Mouse (Mus musculus) cerebellum, adult 18-20 months (tissue): ENCODE measurements around the gene 2610021A01Rik.
A peak's percentile ranks its signal among the peaks of the same experiment; 100 is the strongest.
"Not testable (repeated sequence)": the region's sequence is repeated elsewhere in the genome, so short reads cannot be mapped to it uniquely, and the experiment has no call there.

Experiments used
- DNase-seq, 2 experiments: peaks; one replicate each; pipeline ENCODE4 v3.0.0; 2021

Gene 2610021A01Rik

DNA sequence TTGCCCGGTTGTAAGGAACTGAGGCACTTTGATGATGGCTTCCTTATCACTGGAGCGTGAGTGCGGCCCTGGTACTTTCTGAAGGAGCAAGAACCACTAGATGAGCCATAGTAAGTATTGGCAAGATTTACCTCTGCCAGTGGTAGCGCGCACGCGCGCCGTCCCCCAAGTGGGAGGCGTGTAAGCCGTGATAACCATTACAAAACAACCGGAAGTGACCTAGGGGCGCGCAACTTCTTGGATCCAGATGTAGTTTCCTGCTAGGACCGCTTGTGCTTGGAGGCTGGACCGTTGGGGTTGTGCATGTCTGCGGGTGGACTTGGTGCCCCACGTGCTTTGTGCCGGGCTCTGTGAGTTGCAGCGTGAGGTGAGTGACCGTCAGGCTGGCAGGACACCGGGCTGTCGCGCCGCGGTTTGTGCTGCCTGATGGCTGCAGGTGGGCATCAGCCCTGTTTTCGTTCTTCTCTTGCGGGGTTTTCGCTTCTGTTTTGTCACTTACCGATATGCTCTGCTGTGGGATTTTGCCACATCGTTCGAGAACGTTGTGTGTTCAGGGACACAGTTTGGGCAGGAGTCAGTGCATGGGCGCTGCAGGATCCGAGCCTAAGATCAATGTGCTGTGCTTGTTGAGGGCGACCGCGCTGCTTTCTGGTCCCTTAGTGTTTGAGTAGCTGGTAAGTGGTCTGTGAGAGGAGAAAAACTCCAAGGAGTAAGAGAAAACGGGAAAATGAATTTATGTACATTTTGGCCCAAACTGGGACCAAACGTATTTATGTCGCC, at the start of gene 2610021A01Rik:
Gene 2610021A01Rik (plus strand): TSS at position 197 of the 780 bp plus-strand sequence.
- peak; percentile 86 to 89 for DNase-seq

DNA sequence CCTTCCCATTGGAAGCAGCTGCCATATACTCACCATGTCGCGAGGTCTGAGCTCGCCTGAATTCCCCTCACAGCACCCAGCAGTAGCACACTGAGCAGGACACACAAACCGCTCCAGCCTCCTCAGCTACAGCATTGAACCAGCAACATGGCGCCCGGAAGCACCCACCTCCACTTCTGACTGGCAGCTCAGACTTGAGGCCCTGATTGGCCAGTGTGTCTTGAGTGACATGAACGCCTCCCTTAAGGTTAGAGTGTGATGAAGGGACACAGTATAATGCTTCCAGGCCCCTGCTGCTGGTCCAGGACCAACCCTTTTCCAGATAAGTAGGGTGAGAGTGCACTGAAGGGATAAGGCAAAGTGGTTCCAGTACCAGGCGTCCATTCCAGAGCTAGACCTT, 38.3 kb upstream of the 2610021A01Rik start:
- DNase-seq: no peak

GRCm38 (mm10) chr7:41573562-41573961, 25.5 kb upstream of the 2610021A01Rik start, which contains the start of gene Gm6871:
Gene Gm6871, minus strand, starts transcription at chr7:41573662.
- DNase-seq: not testable (repeated sequence)

DNA sequence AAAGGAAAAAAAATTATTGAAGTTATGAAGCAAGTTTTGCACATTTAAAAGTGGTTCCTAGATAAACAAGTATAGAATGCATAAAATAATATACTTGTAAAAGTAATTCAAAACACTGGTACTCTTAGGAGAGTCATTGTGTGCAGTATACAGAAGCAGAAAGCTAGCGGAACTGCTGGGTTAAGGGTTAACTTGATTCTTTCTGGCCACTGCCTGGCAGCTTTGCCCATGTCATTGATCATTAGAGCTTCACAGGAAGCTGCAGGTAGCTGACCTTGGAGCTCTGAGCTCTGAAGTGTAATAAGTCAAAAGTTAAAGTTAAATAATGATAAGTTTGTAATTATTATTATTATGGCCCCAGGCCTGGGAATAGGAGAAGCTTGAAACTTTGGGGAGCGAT, 21.1 kb upstream of the 2610021A01Rik start:
- no peak for DNase-seq

DNA sequence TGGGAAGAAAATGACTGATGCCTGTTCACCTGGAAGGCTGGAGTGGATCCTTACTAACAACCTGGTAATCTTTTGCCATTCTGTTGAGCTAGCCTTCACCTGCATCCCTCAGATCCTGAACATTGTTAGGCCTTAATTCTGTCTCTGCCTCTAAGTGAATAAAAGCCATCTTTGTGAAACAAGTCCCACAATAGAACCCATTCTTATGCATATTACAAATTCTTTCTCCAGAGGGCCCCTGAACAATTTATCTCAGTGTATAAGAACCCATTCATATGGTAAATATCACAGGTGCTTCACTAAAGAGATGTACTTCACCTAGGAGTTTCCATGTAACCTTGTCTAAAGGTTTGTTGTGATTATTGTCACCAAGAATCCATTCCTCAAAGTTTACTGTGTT, 17.0 kb upstream of the 2610021A01Rik start:
- DNase-seq: no peak

- not testable (repeated sequence) for DNase-seq
Observed at GRCm38 (mm10) chr7:41587831-41588230, 11.2 kb upstream of the 2610021A01Rik start.

DNA sequence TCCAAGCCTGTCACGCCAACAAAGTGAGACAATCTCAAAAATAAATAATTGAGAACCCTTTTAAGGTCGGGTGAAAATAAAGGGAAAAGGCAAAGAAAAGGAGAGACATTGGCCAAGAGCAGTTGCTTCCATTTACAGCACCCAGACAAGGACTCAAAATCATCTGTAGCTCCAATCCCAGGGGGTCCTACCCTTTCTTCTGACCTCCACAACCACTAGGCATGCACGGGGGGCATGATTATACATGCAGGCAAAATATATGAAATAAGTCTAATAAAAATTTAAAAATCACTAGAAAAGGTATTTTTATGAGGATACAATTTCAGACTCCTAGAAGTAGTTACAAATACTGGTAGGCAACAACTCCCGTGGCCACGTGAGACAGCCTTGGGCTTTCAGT, 415 bp upstream of the 2610021A01Rik start:
- no peak for DNase-seq

- peak in 1 of 2 experiments; percentile 18 for DNase-seq
Observed at GRCm38 (mm10) chr7:41599932-41600548, 1.0 kb downstream of the 2610021A01Rik start.

GRCm38 (mm10) chr7:41611654-41612053, 12.6 kb downstream of the 2610021A01Rik start:
- no peak for DNase-seq

GRCm38 (mm10) chr7:41616241-41616640, 17.2 kb downstream of the 2610021A01Rik start:
- not testable (repeated sequence) for DNase-seq

- DNase-seq: peak; percentile 94 to 98
Observed at GRCm38 (mm10) chr7:41632409-41633220, 33.6 kb downstream of the 2610021A01Rik start, which contains the start of gene Zfp788. Gene Zfp788, plus strand, starts transcription at chr7:41633203.

DNA sequence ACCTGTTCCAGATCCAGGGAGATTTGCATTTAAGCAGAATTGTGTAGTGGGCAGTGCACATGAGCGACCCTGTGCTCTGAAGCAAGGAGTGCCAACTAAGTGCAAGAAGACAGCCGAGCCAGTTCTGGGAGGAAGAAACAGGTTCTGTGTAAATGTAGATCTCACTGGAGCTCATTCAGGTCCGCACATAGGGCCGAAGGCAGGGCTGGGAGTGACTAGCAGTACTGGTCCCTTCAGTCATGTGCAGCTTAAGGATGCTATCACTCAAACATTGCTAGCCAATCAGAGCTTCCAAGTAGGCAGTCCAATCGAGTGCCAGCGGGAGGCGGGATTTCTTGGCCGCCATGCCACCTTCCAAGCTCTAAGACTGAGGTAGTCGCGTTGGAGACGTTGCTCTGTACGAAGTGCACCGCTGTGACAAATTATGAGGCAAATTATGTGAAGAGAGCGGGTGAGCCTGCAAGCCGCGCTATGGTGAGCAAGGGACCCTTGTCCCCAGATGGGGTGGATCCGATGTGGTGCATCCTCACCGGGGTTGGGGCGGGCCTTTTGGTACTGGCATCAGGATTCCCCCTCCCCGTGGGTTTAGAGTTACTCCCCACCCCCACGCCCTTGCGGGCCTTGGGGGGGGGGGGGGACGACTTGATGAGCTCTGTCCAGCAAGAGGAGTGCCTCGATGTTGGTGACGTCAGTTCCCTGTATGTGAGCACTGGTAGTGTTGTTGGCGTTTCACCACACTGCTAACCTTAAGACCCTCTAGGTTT, 34.4 kb downstream of the 2610021A01Rik start:
- DNase-seq: peak; percentile 93 to 95

GRCm38 (mm10) chr7:41674326-41674725, 75.3 kb downstream of the 2610021A01Rik start:
- not testable (repeated sequence) for DNase-seq
